Mouse (Mus musculus) liver, adult 2 months (tissue): ENCODE data around the gene Cd99l2. TPM values are rescaled to one million over a fixed set of nuclear protein-coding genes. Genes with fewer than 3 reads are reported as not detected.

ENCODE experiments used
- DNase-seq: peaks from one replicate; pipeline ENCODE4 v3.0.0-alpha.2; 2011; ENCODE audit warnings: low read depth, low spot score; ENCODE audit errors: extremely low read depth
- H3K27ac ChIP-seq: fragments of 200-500 bp; replicated peaks from 2 replicates; pipeline ENCODE4 v1.5.1; 2012; ENCODE audit warnings: low read depth, mild to moderate bottlenecking, control low read depth, inconsistent platforms, low read length; ENCODE audit not compliant: insufficient read depth
- H3K27me3 ChIP-seq: fragments of 200-500 bp; 2 replicates; pipeline ENCODE4 v1.6.1; 2012; ENCODE audit warnings: mild to moderate bottlenecking, moderate library complexity, low read length, inconsistent platforms; ENCODE audit not compliant: control insufficient read depth, insufficient read depth
- H3K36me3 ChIP-seq: fragments of 200-500 bp; 2 replicates; pipeline ENCODE4 v1.6.1; 2012; ENCODE audit warnings: low read length, inconsistent platforms; ENCODE audit not compliant: control insufficient read depth, insufficient read depth
- H3K4me1 ChIP-seq: fragments of 200-500 bp; 2 replicates; pipeline ENCODE4 v1.6.1; 2011; ENCODE audit warnings: low read length; ENCODE audit not compliant: control insufficient read depth, insufficient read depth
- H3K4me3 ChIP-seq: fragments of 200-500 bp; 2 replicates; pipeline ENCODE4 v1.5.1; 2011; ENCODE audit warnings: low read depth, mild to moderate bottlenecking, control low read depth, low read length, moderate library complexity; ENCODE audit not compliant: insufficient read depth
- H3K79me2 ChIP-seq: fragments of 200-500 bp; 2 replicates; pipeline ENCODE4 v1.6.1; 2012; ENCODE audit warnings: inconsistent platforms, mild to moderate bottlenecking, low read length, moderate library complexity; ENCODE audit not compliant: control insufficient read depth, insufficient read depth
- H3K9ac ChIP-seq: fragments of 200-500 bp; 2 replicates; pipeline ENCODE4 v1.6.1; 2012; ENCODE audit warnings: low read depth, mild to moderate bottlenecking, control low read depth, inconsistent platforms, low read length
- CTCF ChIP-seq: fragments of 200-500 bp; IDR thresholded peaks from 2 replicates; pipeline ENCODE4 v1.5.1; 2011; ENCODE audit warnings: low read depth, low read length, control low read depth
- POLR2A ChIP-seq: fragments of 200-500 bp; IDR thresholded peaks from 2 replicates; pipeline ENCODE4 v1.6.1; 2011; ENCODE audit warnings: low read length, control low read depth; ENCODE audit not compliant: insufficient read depth; ENCODE audit errors: extremely low read depth
- WGBS: fragments of 180-500 bp; shearing (Covaris S2); methylation state at CpG from one replicate; pipeline ENCODE4 v1.1.7; 2018; 5-methylcytosine and 5-hydroxymethylcytosine counted together
- polyA plus RNA-seq: library from polyadenylated mRNA; depleted of rRNA; stranded (reverse); fragments of >200 nt; gene quantifications from 2 replicates; pipeline ENCODE4 v1.2.3, GENCODE M21; 2012
- total RNA-seq: library from RNA; depleted of rRNA; stranded (reverse); fragments of >200 nt; gene quantifications from 2 replicates; pipeline ENCODE4 v1.2.3, GENCODE M21; 2014

The Cd99l2 gene
- total and polyA plus RNA-seq, 2 experiments, result 10.0 to 18.2 TPM

DNA sequence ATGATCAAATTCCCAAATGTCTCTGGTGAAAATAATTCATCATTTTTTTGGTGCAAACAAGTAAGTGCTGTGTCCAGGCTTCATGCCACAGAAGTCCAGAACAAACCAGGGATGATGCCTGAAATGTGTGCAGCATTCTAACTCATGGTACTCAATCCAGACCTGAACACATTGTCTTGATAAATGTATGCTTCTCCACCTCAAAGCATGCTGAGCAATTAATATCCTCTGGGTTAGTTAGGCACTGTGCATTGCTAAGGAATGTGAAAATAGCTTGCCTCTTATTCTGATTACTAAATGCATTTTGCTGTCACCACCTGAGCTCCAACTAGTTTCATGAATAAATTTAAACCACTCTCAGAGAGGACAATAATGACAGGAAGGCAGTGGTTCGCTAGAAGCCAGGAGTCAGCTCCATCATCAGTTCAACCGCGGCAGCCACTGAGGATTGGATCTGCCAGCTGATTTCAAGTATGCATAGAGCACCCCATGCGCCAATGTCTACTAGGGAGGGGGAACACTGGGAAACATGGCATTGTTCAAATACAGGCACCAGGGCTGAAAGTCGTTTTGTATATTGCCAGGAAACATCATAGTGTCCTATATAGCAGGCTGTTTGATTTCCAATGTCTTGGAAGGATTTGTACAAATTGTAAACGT is 36.4 kb downstream of the Cd99l2 start:
- H3K4me1 ChIP-seq, result no peaks in the 10 kb centered on the region
- H3K79me2 ChIP-seq, result no peaks in the 10 kb centered on the region; the same call in 1 of the 2 replicates
- no peak overlapping the region for H3K27ac ChIP-seq
- H3K9ac ChIP-seq, result no peak overlapping the region
- H3K4me3 ChIP-seq, result no peak overlapping the region
- WGBS, result 89% methylated on average over 6 of the region's 6 CpGs
- TF ChIP-seq CTCF (no peak), POLR2A (no peak)
- no peak for DNase-seq
- no peaks in the 10 kb centered on the region for H3K27me3 ChIP-seq
- no peaks in the 10 kb centered on the region for H3K36me3 ChIP-seq

DNA sequence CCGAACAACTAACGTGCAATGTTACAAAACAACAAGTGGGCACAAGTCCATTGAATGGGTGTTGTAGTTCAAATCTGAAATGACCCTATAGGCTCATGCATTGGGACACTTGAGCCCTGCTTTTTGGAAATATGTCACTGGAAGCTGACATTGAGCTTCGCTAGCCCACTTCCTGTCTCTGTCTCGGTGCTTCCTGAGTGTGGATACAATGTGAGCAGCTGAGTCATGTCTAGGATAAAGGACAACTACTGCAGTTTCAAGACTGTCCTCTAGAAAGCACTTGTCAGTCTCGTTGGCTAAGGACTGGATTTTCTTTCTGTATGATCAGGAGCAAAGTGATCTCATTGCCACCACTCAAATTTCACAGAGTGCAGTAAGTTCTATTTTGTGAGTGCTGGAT is 49.7 kb downstream of the Cd99l2 start:
- H3K79me2 ChIP-seq, result no peaks in the 10 kb centered on the region
- no peak for DNase-seq
- H3K27me3 ChIP-seq, result no peaks in the 10 kb centered on the region
- H3K4me3 ChIP-seq, result no peak overlapping the region
- H3K4me1 ChIP-seq, result peaks cover 4% of the 10 kb centered on the region; the same call in 1 of the 2 replicates
- no peak overlapping the region for H3K27ac ChIP-seq
- no peak overlapping the region for H3K9ac ChIP-seq
- 82% methylated on average over 5 of the region's 5 CpGs for WGBS
- TF ChIP-seq CTCF (no peak), POLR2A (no peak)
- peaks cover 3% of the 10 kb centered on the region; the same call in 1 of the 2 replicates for H3K36me3 ChIP-seq

- Histone ChIP-seq H3K4me1 (no peaks in the 10 kb centered on the region), H3K27ac (no peak overlapping the region), H3K4me3 (no peak overlapping the region), H3K79me2 (no peaks in the 10 kb centered on the region), H3K27me3 (no peaks in the 10 kb centered on the region), H3K36me3 (peaks cover 4% of the 10 kb centered on the region), H3K9ac (no peak overlapping the region)
- no peak for DNase-seq
- 86% methylated on average over 6 of the region's 6 CpGs for WGBS
- TF ChIP-seq POLR2A, result no peak
- no peak for TF ChIP-seq CTCF
Measured at GRCm38 (mm10) chrX:71439473-71439872, 53.2 kb downstream of the Cd99l2 start.

DNA sequence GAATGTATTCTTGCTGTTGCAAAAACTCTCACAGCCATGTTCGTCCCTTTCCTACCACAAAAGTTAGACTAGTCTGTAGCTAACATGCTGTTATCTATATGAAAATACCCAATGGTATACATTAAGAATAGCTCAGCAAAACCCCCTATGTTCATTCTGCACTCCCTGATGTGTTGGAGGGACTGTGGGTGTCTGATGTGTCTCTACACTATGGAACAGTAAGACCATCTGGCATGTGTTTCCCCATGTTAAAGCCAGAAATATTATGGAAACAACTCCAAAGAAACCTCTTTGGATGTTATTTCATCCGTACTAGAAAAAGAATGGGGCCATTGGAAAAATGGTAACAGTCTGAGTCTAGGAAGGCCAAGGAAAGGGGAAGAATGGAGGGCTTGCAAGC is 57.1 kb downstream of the Cd99l2 start:
- Histone ChIP-seq H3K4me1 (no peaks in the 10 kb centered on the region), H3K4me3 (no peak overlapping the region), H3K27me3 (no peaks in the 10 kb centered on the region), H3K9ac (no peak overlapping the region), H3K27ac (no peak overlapping the region), H3K79me2 (no peaks in the 10 kb centered on the region), H3K36me3 (peaks cover 2% of the 10 kb centered on the region)
- no peak for DNase-seq
- TF ChIP-seq CTCF (no peak), POLR2A (no peak)
- 98% methylated on average over 2 of the region's 2 CpGs for WGBS

DNA sequence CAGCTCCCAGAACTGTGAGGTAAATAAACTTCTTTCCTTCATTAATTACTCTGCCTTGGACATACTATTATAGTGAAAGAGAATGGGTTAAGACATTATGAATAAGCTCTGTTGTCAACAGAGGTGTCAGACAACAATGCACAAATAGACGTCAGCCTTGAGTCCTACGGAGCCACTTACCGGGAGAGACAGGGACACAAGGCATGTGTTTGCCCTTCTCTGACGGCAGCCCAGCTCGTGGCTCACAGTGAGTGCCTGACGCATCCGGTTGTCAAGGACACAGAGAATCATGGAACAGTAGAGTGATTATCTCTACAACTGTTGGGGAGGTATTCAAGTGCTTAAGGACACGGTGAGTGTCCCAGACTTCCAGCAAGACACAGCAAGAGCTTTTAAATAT is 57.8 kb downstream of the Cd99l2 start:
- Histone ChIP-seq H3K27me3 (no peaks in the 10 kb centered on the region), H3K9ac (no peak overlapping the region), H3K27ac (no peak overlapping the region), H3K4me3 (no peak overlapping the region), H3K36me3 (peaks cover 2% of the 10 kb centered on the region), H3K4me1 (no peaks in the 10 kb centered on the region), H3K79me2 (no peaks in the 10 kb centered on the region)
- TF ChIP-seq POLR2A (no peak), CTCF (no peak)
- WGBS, result 74% methylated on average over 8 of the region's 8 CpGs
- no peak for DNase-seq

GRCm38 (mm10) chrX:71434448-71434847 is 58.2 kb downstream of the Cd99l2 start:
- Histone ChIP-seq H3K9ac (no peak overlapping the region), H3K4me3 (no peak overlapping the region), H3K79me2 (no peaks in the 10 kb centered on the region), H3K27me3 (no peaks in the 10 kb centered on the region), H3K27ac (no peak overlapping the region), H3K36me3 (peaks cover 2% of the 10 kb centered on the region), H3K4me1 (no peaks in the 10 kb centered on the region)
- WGBS, result 100% methylated on average over 1 of the region's 1 CpGs
- no peak for DNase-seq
- TF ChIP-seq CTCF (no peak), POLR2A (no peak)
